Mouse (Mus musculus) thymus, adult 2 months (tissue): ENCODE results near the gene Fcgr3. TPM values are rescaled to one million over a fixed set of nuclear protein-coding genes. Genes with fewer than 3 reads are reported as not detected.

ENCODE experiments used
- DNase-seq: peaks from one replicate; pipeline ENCODE4 v3.0.0; 2021
- H3K27ac ChIP-seq: fragments of 200-500 bp; 2 replicates; pipeline ENCODE4 v1.5.1; 2012; ENCODE audit warnings: low read length, control low read depth; ENCODE audit not compliant: control insufficient read depth, insufficient read depth
- H3K27me3 ChIP-seq: fragments of 200-500 bp; 2 replicates; pipeline ENCODE4 v1.6.1; 2012; ENCODE audit warnings: mild to moderate bottlenecking, low read length, moderate library complexity, mixed read lengths; ENCODE audit not compliant: control insufficient read depth, insufficient read depth
- H3K36me3 ChIP-seq: fragments of 200-500 bp; 2 replicates; pipeline ENCODE4 v1.6.1; 2012; ENCODE audit warnings: mild to moderate bottlenecking, low read length, moderate library complexity; ENCODE audit not compliant: control insufficient read depth, insufficient read depth
- H3K4me1 ChIP-seq: fragments of 200-500 bp; replicated peaks from 2 replicates; pipeline ENCODE4 v1.6.1; 2012; ENCODE audit warnings: low read length; ENCODE audit not compliant: control insufficient read depth, insufficient read depth
- H3K4me3 ChIP-seq: fragments of 200-500 bp; 2 replicates; pipeline ENCODE4 v1.5.1; 2012; ENCODE audit warnings: mild to moderate bottlenecking, low read length, control low read depth, moderate library complexity; ENCODE audit not compliant: control insufficient read depth, insufficient read depth
- CTCF ChIP-seq: fragments of 200-500 bp; IDR thresholded peaks from 2 replicates; pipeline ENCODE4 v1.5.1; 2012; ENCODE audit warnings: mild to moderate bottlenecking, control low read depth, low read length, moderate library complexity, borderline replicate concordance; ENCODE audit not compliant: control insufficient read depth, poor library complexity, insufficient read depth; ENCODE audit errors: extremely low read depth
- POLR2A ChIP-seq: fragments of 200-500 bp; IDR thresholded peaks from 2 replicates; pipeline ENCODE4 v1.6.1; 2012; ENCODE audit warnings: mild to moderate bottlenecking, low read length, control low read depth, moderate library complexity; ENCODE audit not compliant: control insufficient read depth, poor library complexity, insufficient read depth; ENCODE audit errors: extremely low read depth
- WGBS: fragments of 180-500 bp; shearing (Covaris S2); methylation state at CpG from one replicate; pipeline ENCODE4 v1.1.7; 2018; 5-methylcytosine and 5-hydroxymethylcytosine counted together
- polyA plus RNA-seq: library from polyadenylated mRNA; depleted of rRNA; stranded (reverse); fragments of >200 nt; gene quantifications from 2 replicates; pipeline ENCODE4 v1.2.3, GENCODE M21; 2012

Fcgr3 gene
- polyA plus RNA-seq, 1 experiment, result 20.7 TPM

DNA sequence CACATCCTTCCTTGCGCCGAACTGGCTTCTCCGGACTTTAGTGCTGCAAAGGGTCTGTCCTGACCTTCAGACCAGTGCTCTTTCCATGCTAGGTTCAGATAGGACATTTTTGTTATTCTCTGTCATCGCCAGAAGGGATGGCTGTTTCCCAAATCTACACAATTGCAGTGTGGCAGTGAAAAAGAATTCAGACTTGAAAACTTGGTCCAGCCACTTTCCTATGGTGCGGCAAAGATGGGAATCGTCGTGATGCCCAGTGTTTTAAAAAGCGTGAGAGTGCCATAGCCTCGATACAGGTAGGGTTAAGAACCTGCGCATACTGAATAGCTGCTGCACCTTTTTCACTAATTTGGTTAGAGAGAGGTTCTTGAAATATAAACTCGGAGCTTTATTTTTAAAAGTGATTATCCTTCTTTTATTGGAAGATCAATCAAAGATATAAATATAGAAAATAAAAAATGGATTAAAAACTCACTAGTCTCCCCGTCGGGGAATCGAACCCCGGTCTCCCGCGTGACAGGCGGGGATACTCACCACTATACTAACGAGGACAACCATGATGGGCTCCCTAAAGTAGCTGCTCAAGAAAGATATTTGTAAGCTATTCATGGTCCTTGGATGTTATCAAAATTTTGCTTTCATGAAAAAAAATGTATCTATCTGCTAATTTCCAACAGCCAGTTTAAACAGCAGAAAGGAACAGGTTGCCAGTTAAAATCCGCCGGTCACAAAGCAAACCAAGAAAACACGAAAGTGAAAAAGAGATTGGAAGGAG is 28.0 kb downstream of the Fcgr3 start:
- no peak overlapping the region for H3K27ac ChIP-seq
- H3K4me1 ChIP-seq, result peaks cover 21% of the 10 kb centered on the region
- peak; percentile 73 for DNase-seq
- TF ChIP-seq CTCF, result no peak
- no peak for TF ChIP-seq POLR2A
- WGBS, result 7% methylated on average over 22 of the region's 22 CpGs
- no peaks in the 10 kb centered on the region for H3K36me3 ChIP-seq
- H3K27me3 ChIP-seq, result peaks cover 3% of the 10 kb centered on the region
- no peak overlapping the region for H3K4me3 ChIP-seq

DNA sequence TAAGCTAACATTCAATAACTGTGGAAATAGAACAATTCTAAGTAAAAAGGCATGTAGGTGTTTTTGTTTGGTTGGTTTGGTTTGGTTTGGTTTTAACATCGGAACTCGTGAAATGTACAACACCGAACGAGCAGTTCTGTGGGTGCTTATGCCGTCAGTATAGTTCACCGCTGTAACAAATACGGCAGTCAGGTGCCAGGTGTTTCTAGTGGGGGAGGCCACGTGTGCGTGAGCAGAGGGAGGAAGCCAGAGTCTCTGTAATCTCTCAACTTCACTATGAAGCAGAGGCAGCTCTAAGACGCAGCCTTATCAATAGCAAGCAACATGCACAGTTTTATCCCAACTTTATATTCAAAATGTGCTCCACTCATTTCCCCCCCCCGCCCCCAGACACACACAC is 29.1 kb downstream of the Fcgr3 start:
- no peak overlapping the region for H3K4me3 ChIP-seq
- H3K4me1 ChIP-seq, result peaks cover 21% of the 10 kb centered on the region
- no peaks in the 10 kb centered on the region for H3K36me3 ChIP-seq
- H3K27ac ChIP-seq, result no peak overlapping the region
- WGBS, result 66% methylated on average over 11 of the region's 11 CpGs
- H3K27me3 ChIP-seq, result peaks cover 3% of the 10 kb centered on the region
- no peak for DNase-seq
- TF ChIP-seq CTCF (no peak), POLR2A (no peak)

DNA sequence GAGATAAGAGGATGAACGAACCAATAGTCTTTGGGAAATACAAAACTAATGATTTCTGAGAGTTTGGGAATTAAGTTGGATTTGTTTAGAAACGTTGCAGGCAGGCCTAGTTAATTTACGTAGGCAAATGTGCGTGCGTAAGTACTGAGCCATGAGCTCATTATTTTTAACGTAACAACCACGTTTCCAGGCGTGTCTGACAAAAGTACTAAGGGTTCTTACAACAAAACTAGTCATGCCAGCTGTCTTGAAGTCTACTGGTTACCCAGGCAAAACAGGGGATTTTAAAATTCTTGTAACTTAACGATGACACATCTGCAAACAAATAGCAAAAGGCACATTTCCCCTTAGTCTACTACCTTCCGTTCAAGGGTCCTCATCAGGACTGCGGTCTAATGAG is 30.5 kb downstream of the Fcgr3 start:
- no peak overlapping the region for H3K4me3 ChIP-seq
- 31% methylated on average over 11 of the region's 11 CpGs for WGBS
- TF ChIP-seq CTCF (no peak), POLR2A (no peak)
- no peak overlapping the region for H3K27ac ChIP-seq
- H3K4me1 ChIP-seq, result peaks cover 21% of the 10 kb centered on the region
- no peak for DNase-seq
- peaks cover 3% of the 10 kb centered on the region for H3K27me3 ChIP-seq
- H3K36me3 ChIP-seq, result no peaks in the 10 kb centered on the region

DNA sequence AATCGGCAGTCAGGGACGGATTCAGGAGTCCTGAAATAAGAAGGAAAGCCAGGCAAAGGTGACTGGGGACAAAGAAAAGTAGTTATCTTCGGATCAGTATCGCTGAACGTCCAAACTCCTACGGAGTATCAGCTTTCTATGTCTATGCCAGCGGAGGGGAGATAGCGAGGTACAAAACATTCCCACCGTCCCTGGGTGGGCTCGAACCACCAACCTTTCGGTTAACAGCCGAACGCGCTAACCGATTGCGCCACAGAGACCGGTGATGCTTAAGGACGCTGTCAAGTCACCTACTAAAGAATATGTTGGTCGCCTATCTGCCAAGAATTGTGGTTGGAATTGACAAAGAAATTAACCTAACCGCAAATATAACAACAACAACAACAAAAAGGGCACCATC is 31.0 kb downstream of the Fcgr3 start:
- Histone ChIP-seq H3K4me1 (peaks cover 21% of the 10 kb centered on the region), H3K27me3 (peaks cover 3% of the 10 kb centered on the region)
- WGBS, result under 1% methylated on average over 20 of the region's 20 CpGs

DNA sequence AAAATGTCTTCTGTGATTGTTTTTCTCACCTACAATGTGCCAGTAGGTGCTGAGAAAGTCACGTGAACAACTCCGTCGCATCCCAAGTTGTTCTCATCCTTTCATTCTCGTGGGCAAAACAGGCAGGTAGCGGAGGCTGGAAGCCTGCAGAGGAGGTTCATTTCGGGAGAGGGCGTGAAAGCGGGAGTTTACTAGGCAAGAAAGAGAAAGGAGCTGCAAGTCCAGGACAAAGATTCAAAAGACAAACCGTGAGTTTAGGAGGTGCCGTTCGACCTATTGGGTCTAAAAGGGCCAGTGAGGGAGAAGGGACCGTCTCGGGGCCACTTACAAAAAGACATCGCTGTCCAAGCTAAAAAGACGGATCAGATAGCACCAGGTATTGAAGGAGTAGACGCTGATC is 31.5 kb downstream of the Fcgr3 start:
- H3K36me3 ChIP-seq, result no peaks in the 10 kb centered on the region
- TF ChIP-seq POLR2A (no peak), CTCF (no peak)
- DNase-seq, result peak; percentile 12
- WGBS, result 2% methylated on average over 16 of the region's 16 CpGs
- H3K27ac ChIP-seq, result no peak overlapping the region
- H3K4me1 ChIP-seq, result peaks cover 21% of the 10 kb centered on the region
- H3K27me3 ChIP-seq, result peaks cover 3% of the 10 kb centered on the region
- peak overlapping the region; percentile 56 for H3K4me3 ChIP-seq

More for the DNA sequence above, 31.0 kb downstream of the Fcgr3 start:
- Histone ChIP-seq H3K4me3 (peak overlapping the region; percentile 56), H3K36me3 (no peaks in the 10 kb centered on the region), H3K27ac (no peak overlapping the region)
- TF ChIP-seq CTCF (no peak), POLR2A (no peak)
- peak; percentile 87 for DNase-seq

DNA sequence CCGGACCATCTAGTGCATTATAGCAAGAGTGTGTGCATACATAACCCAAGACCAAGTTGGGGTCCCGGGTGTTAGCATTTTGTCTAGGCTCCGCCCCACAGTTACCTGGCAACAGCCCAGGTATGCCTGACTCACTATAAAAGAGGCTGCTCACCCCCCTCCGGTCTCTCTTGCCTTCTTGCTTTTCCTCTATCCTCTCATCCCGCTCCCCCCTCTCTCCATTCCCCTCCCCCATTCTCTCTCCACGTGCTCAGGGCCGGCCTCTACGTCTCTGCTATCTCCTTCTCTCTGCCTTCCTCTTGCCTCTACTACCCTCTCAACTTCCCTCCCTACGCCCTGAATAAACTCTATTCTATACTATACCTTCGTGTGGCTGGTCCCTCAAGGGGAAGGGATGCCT is 32.0 kb downstream of the Fcgr3 start:
- Histone ChIP-seq H3K4me1 (peaks cover 21% of the 10 kb centered on the region), H3K27me3 (peaks cover 3% of the 10 kb centered on the region), H3K36me3 (no peaks in the 10 kb centered on the region), H3K4me3 (peak overlapping the region; percentile 56), H3K27ac (no peak overlapping the region)
- TF ChIP-seq CTCF, result no peak
- no peak for TF ChIP-seq POLR2A
- 18% methylated on average over 10 of the region's 10 CpGs for WGBS
- no peak for DNase-seq
